Mouse (Mus musculus) brown adipose tissue, adult 24 weeks (tissue): ENCODE results near the gene Mettl8. TPM values are rescaled to one million over a fixed set of nuclear protein-coding genes. Genes with fewer than 3 reads are reported as not detected.

Experiments used
- H3K27ac ChIP-seq: fragments of 200-500 bp; replicated peaks from 2 replicates; pipeline ENCODE4 v1.5.1; 2012; ENCODE audit warnings: low read depth, mild to moderate bottlenecking, low read length
- H3K4me1 ChIP-seq: fragments of 200-500 bp; 2 replicates; pipeline ENCODE4 v1.6.1; 2012; ENCODE audit warnings: low read length, mixed read lengths; ENCODE audit not compliant: control insufficient read depth, insufficient read depth, insufficient read length
- H3K4me3 ChIP-seq: fragments of 200-500 bp; 2 replicates; pipeline ENCODE4 v1.5.1; 2012; ENCODE audit warnings: low read depth, mild to moderate bottlenecking, low read length, moderate library complexity; ENCODE audit not compliant: insufficient read depth
- polyA plus RNA-seq: library from polyadenylated mRNA; stranded (reverse); fragments of >200 nt; gene quantifications from 2 replicates; pipeline ENCODE4 v1.2.4, GENCODE M21; 2012; ENCODE audit not compliant: missing spikeins, insufficient read depth, insufficient read length

Gene Mettl8
- polyA plus RNA-seq, 1 experiment: 8.0 TPM

- Histone ChIP-seq H3K4me1 (no peaks in the 10 kb centered on the region), H3K4me3 (no peak overlapping the region), H3K27ac (no peak overlapping the region)
These were observed 82.4 kb downstream of the Mettl8 start for GRCm38 (mm10) chr2:70972795-70973518.

GRCm38 (mm10) chr2:70970158-70970741 is 85.1 kb downstream of the Mettl8 start:
- Histone ChIP-seq H3K4me1 (no peaks in the 10 kb centered on the region), H3K27ac (no peak overlapping the region), H3K4me3 (no peak overlapping the region)

- peak overlapping the region; percentile 66; the same call in 1 of the 2 replicates for H3K27ac ChIP-seq
- H3K4me3 ChIP-seq: no peak overlapping the region
- H3K4me1 ChIP-seq: no peaks in the 10 kb centered on the region
These were observed 87.1 kb downstream of the Mettl8 start for GRCm38 (mm10) chr2:70968305-70968704.

GRCm38 (mm10) chr2:70967216-70967615 is 88.2 kb downstream of the Mettl8 start:
- Histone ChIP-seq H3K4me3 (no peak overlapping the region), H3K4me1 (no peaks in the 10 kb centered on the region), H3K27ac (no peak overlapping the region)

GRCm38 (mm10) chr2:70964809-70965208 is 90.6 kb downstream of the Mettl8 start:
- Histone ChIP-seq H3K27ac (0 out of 2 replicates have a peak overlapping the region, but pooled peaks have one; percentile 33), H3K4me1 (no peaks in the 10 kb centered on the region), H3K4me3 (no peak overlapping the region)

- Histone ChIP-seq H3K4me1 (no peaks in the 10 kb centered on the region), H3K27ac (no peak overlapping the region), H3K4me3 (no peak overlapping the region)
These were observed 92.5 kb downstream of the Mettl8 start for GRCm38 (mm10) chr2:70962921-70963320.

- H3K4me1 ChIP-seq: no peaks in the 10 kb centered on the region
- H3K27ac ChIP-seq: no peak overlapping the region
- H3K4me3 ChIP-seq: no peak overlapping the region
These were observed 94.1 kb downstream of the Mettl8 start for GRCm38 (mm10) chr2:70961086-70961941.

GRCm38 (mm10) chr2:70960090-70960489 is 95.3 kb downstream of the Mettl8 start:
- Histone ChIP-seq H3K4me1 (no peaks in the 10 kb centered on the region), H3K4me3 (no peak overlapping the region), H3K27ac (no peak overlapping the region)

GRCm38 (mm10) chr2:70959337-70959736 is 96.0 kb downstream of the Mettl8 start:
- no peaks in the 10 kb centered on the region for H3K4me1 ChIP-seq
- H3K27ac ChIP-seq: no peak overlapping the region
- H3K4me3 ChIP-seq: no peak overlapping the region

- no peaks in the 10 kb centered on the region for H3K4me1 ChIP-seq
- no peak overlapping the region for H3K4me3 ChIP-seq
- no peak overlapping the region for H3K27ac ChIP-seq
These were observed 96.8 kb downstream of the Mettl8 start for GRCm38 (mm10) chr2:70958536-70958935.

GRCm38 (mm10) chr2:70953616-70954015 is 101.8 kb downstream of the Mettl8 start:
- Histone ChIP-seq H3K27ac (no peak overlapping the region), H3K4me1 (no peaks in the 10 kb centered on the region), H3K4me3 (no peak overlapping the region)

- no peak overlapping the region for H3K4me3 ChIP-seq
- H3K27ac ChIP-seq: no peak overlapping the region
- H3K4me1 ChIP-seq: no peaks in the 10 kb centered on the region
These were observed 103.4 kb downstream of the Mettl8 start for GRCm38 (mm10) chr2:70951944-70952343.

- no peak overlapping the region for H3K4me3 ChIP-seq
- no peaks in the 10 kb centered on the region for H3K4me1 ChIP-seq
- no peak overlapping the region for H3K27ac ChIP-seq
These were observed 110.7 kb downstream of the Mettl8 start for GRCm38 (mm10) chr2:70944511-70945305.

GRCm38 (mm10) chr2:70940826-70941225 is 114.6 kb downstream of the Mettl8 start:
- Histone ChIP-seq H3K4me1 (no peaks in the 10 kb centered on the region), H3K4me3 (no peak overlapping the region), H3K27ac (no peak overlapping the region)
